Mouse (Mus musculus) megakaryocyte, embryonic 14.5 days (primary cell): ENCODE data around the gene Ntrk2. TPM values are rescaled to one million over a fixed set of nuclear protein-coding genes. Genes with fewer than 3 reads are reported as not detected.

Experiments
- H3K27me3 ChIP-seq: replicated peaks from 2 replicates; pipeline ENCODE3; 2012; ENCODE audit warnings: inconsistent platforms
- H3K36me3 ChIP-seq: replicated peaks from 2 replicates; pipeline ENCODE3; 2012; ENCODE audit warnings: low read length, inconsistent platforms, mixed read lengths
- H3K4me1 ChIP-seq: 2 replicates; pipeline ENCODE4 v1.6.1; 2012; ENCODE audit warnings: inconsistent platforms
- H3K4me3 ChIP-seq: replicated peaks from 2 replicates; pipeline ENCODE3; 2012; ENCODE audit warnings: moderate library complexity, mild to moderate bottlenecking, inconsistent platforms
- H3K9me3 ChIP-seq: 2 replicates; pipeline ENCODE4 v1.6.1; 2012; ENCODE audit warnings: inconsistent platforms
- FLI1 ChIP-seq: IDR thresholded peaks from 2 replicates; pipeline ENCODE4 v1.6.1; 2012; ENCODE audit warnings: low read length, inconsistent platforms, mixed read lengths
- GATA1 ChIP-seq: IDR thresholded peaks from 3 replicates; pipeline ENCODE4 v1.6.1; 2012; ENCODE audit warnings: mixed read lengths, low read length, inconsistent platforms, borderline replicate concordance
- polyA plus RNA-seq: library from polyadenylated mRNA; stranded (reverse); fragments of >175 nt; gene quantifications from 2 replicates; pipeline ENCODE4 v1.2.3, GENCODE M21; 2012; ENCODE audit warnings: low replicate concordance; ENCODE audit not compliant: insufficient read depth

The Ntrk2 gene
- polyA plus RNA-seq, 1 experiment: not detected

DNA sequence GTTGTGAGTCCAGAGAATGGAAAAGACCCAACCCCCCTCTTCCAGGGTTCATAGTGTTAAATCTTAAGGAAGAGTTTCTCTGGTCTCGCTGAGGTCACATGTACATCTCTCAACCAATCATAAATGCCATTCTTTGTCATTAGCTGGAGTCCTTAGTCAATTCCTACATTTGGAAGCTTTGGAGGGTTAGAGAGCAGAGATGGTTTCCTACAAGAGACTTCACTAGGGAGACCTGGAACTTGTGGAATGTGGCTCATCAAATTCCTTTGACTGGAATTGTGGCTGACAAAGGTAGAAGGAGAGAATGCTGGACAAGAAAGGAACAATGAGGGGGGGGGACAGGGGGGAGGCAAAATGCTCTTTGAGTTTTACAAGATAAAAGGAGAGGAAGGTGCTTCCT lies 30.5 kb downstream of the Ntrk2 start:
- Histone ChIP-seq H3K4me1 (no peaks in the 10 kb centered on the region), H3K4me3 (no peak overlapping the region), H3K27me3 (no peaks in the 10 kb centered on the region), H3K9me3 (peaks cover 35% of the 10 kb centered on the region), H3K36me3 (no peaks in the 10 kb centered on the region)
- no peak for TF ChIP-seq FLI1
- TF ChIP-seq GATA1: no peak

- TF ChIP-seq GATA1 (no peak), FLI1 (no peak)
- Histone ChIP-seq H3K4me3 (no peak overlapping the region), H3K27me3 (no peaks in the 10 kb centered on the region), H3K9me3 (peaks cover 31% of the 10 kb centered on the region), H3K4me1 (no peaks in the 10 kb centered on the region), H3K36me3 (no peaks in the 10 kb centered on the region)
These were observed 31.7 kb downstream of the Ntrk2 start for GRCm38 (mm10) chr13:58838110-58838509.

DNA sequence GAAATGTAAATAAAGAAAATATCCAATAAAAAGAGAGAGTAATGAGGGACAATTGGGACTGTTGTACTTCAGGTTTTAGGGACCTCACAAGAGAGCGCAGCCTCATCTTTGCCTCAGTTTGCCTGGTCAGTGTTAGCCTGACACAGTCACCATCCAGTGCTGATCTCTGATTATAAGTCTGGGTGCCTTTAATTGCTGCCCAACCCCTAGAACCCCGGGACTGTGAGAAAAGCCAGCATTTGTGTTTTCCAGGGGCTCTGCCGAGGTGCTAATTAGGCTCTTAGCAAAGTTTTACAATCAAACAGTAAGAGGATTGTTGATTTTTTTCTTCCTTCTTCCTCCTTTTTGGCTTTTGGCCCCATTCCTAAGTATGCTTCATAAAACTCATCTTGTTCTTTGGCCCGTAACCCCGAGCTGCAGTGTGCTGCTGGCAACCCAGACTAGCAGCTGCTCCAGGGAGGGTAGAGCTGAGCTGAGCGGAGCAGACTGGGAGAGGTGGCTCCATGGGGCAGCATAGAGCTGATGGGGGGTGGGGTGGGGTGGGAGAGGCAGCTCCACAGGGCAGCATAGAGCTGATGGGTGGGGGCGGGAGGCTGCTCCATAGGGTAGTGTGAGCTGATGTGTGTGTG lies 34.5 kb downstream of the Ntrk2 start:
- no peak for TF ChIP-seq GATA1
- TF ChIP-seq FLI1: no peak
- Histone ChIP-seq H3K4me3 (no peak overlapping the region), H3K36me3 (no peaks in the 10 kb centered on the region), H3K9me3 (peaks cover 41% of the 10 kb centered on the region), H3K4me1 (no peaks in the 10 kb centered on the region), H3K27me3 (no peaks in the 10 kb centered on the region)

- TF ChIP-seq FLI1 (no peak), GATA1 (no peak)
- peak overlapping the region; percentile 59 for H3K4me3 ChIP-seq
- H3K9me3 ChIP-seq: peaks cover 52% of the 10 kb centered on the region
- H3K27me3 ChIP-seq: no peaks in the 10 kb centered on the region
- H3K36me3 ChIP-seq: no peaks in the 10 kb centered on the region
- no peaks in the 10 kb centered on the region for H3K4me1 ChIP-seq
These were observed 37.5 kb downstream of the Ntrk2 start for GRCm38 (mm10) chr13:58843826-58844225.

GRCm38 (mm10) chr13:58848578-58848977 lies 42.2 kb downstream of the Ntrk2 start:
- Histone ChIP-seq H3K4me3 (no peak overlapping the region), H3K9me3 (peaks cover 59% of the 10 kb centered on the region), H3K27me3 (no peaks in the 10 kb centered on the region), H3K36me3 (no peaks in the 10 kb centered on the region), H3K4me1 (no peaks in the 10 kb centered on the region)
- TF ChIP-seq FLI1: no peak
- TF ChIP-seq GATA1: no peak

DNA sequence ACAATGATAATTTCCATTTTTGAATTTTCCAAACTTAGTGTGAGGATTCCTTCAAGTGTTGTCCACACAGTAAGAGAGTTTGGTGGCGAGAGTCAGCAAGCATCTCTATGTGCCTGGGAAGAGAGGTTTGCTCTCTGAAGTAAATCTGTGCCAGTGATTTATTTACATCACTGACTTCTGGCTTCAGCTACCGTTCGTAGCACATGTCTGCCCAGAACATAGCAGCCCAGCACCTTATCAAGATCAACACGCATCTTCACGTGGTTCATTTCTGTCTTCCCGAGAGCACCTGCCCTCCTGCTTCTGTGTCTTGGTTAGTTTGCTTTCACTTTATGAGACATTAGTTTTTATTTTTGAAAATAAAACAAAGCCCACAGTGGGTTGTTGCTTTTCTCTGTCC lies 47.3 kb downstream of the Ntrk2 start:
- Histone ChIP-seq H3K4me1 (no peaks in the 10 kb centered on the region), H3K36me3 (no peaks in the 10 kb centered on the region), H3K9me3 (peaks cover 25% of the 10 kb centered on the region), H3K4me3 (no peak overlapping the region), H3K27me3 (no peaks in the 10 kb centered on the region)
- TF ChIP-seq FLI1 (no peak), GATA1 (no peak)

GRCm38 (mm10) chr13:58866239-58866638 lies 59.9 kb downstream of the Ntrk2 start:
- H3K4me3 ChIP-seq: no peak overlapping the region
- peaks cover 73% of the 10 kb centered on the region for H3K9me3 ChIP-seq
- H3K4me1 ChIP-seq: no peaks in the 10 kb centered on the region
- TF ChIP-seq GATA1: no peak
- TF ChIP-seq FLI1: no peak
- H3K36me3 ChIP-seq: no peaks in the 10 kb centered on the region
- H3K27me3 ChIP-seq: no peaks in the 10 kb centered on the region

- Histone ChIP-seq H3K27me3 (no peaks in the 10 kb centered on the region), H3K4me3 (no peak overlapping the region), H3K36me3 (no peaks in the 10 kb centered on the region), H3K4me1 (no peaks in the 10 kb centered on the region), H3K9me3 (peaks cover 70% of the 10 kb centered on the region)
- TF ChIP-seq GATA1 (no peak), FLI1 (no peak)
These were observed 60.5 kb downstream of the Ntrk2 start for GRCm38 (mm10) chr13:58866776-58867435.

GRCm38 (mm10) chr13:58882468-58882867 lies 76.1 kb downstream of the Ntrk2 start:
- H3K9me3 ChIP-seq: peaks cover 54% of the 10 kb centered on the region
- H3K27me3 ChIP-seq: no peaks in the 10 kb centered on the region
- no peak for TF ChIP-seq GATA1
- no peak for TF ChIP-seq FLI1

DNA sequence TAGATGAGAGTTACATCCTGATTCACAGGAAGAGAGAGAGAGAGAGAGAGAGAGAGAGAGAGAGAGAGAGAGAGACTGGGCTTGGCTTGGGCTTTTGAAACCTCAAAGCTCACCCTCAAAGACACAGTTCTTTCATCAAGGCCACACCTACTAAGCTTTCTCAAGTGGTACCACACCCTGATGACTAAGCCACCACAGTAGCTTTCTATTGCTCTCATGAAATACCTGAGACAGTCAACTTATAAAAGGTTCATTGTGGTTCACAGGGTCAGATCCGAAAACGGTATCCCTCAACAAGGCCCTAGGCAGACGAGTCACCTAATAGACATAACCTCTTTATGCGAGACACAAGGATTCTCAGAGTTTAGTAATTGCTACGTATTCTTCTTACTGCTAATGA lies 76.5 kb downstream of the Ntrk2 start:
- no peak for TF ChIP-seq FLI1
- no peak for TF ChIP-seq GATA1
- Histone ChIP-seq H3K4me3 (no peak overlapping the region), H3K9me3 (peaks cover 51% of the 10 kb centered on the region), H3K27me3 (no peaks in the 10 kb centered on the region), H3K4me1 (no peaks in the 10 kb centered on the region), H3K36me3 (no peaks in the 10 kb centered on the region)

More at GRCm38 (mm10) chr13:58882468-58882867, 76.1 kb downstream of the Ntrk2 start:
- H3K36me3 ChIP-seq: no peaks in the 10 kb centered on the region
- no peak overlapping the region for H3K4me3 ChIP-seq
- no peaks in the 10 kb centered on the region for H3K4me1 ChIP-seq

GRCm38 (mm10) chr13:58886108-58886507 lies 79.7 kb downstream of the Ntrk2 start:
- Histone ChIP-seq H3K36me3 (no peaks in the 10 kb centered on the region), H3K9me3 (peaks cover 49% of the 10 kb centered on the region), H3K4me3 (no peak overlapping the region), H3K4me1 (no peaks in the 10 kb centered on the region), H3K27me3 (no peaks in the 10 kb centered on the region)
- TF ChIP-seq GATA1: no peak
- TF ChIP-seq FLI1: no peak
